Mouse (Mus musculus) small intestine, adult 10 weeks (tissue): ENCODE data around the gene Pdlim7. TPM values are rescaled to one million over a fixed set of nuclear protein-coding genes. Genes with fewer than 3 reads are reported as not detected.

Experiments used
- polyA plus RNA-seq: library from polyadenylated mRNA; stranded (reverse); fragments of 350-450 nt; fragmentation: Illumina TruSeq; extraction: RNeasy Lipid Tissue Mini Kit (QIAGEN cat#74804); gene quantifications from one replicate; pipeline ENCODE4 v1.2.3, GENCODE M21; 2014; ENCODE audit warnings: low replicate concordance

Gene Pdlim7
- polyA plus RNA-seq: 0.26 TPM

DNA sequence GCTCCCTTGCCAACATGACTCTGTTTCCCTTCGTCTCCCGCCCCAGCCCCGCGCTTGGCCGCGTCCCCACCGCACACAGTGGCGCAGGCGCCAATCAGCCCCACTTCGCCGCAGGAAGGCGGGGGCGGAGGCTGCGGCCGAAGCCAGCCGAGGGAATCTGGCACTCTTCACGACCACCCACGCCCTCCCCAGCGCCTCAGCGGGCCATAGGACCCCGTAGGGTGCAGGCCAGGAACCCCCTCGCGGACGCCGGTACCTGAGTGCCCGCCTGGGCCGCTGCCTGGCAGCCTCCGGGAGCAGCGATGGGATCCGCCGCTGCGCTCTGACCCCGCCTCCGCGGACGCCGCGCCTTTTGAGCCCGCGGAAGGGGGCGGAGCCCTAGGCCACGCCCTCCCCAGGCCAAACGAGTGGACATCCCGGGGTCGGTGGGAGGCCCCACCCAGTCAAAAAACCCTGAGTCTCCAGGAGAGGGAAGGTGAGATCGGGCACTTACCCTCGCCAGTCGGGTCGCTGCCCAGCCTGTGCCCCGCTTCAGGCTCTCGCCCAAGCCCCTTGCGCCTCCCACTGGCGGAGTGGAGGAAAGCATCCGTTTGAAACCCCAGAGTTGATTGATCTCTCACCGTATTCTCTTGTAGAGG is at the start of gene Pdlim7:
Pdlim7 (minus strand) TSS at position 566 of the 638 bp plus-strand sequence.

GRCm38 (mm10) chr13:55536194-55537175 is 23.0 kb upstream of the Pdlim7 start, which contains the start of gene Ddx41:
Ddx41 (minus strand) TSS chr13:55536658.

GRCm38 (mm10) chr13:55529198-55529915 is 15.9 kb upstream of the Pdlim7 start, which contains the start of gene Dok3:
Dok3 (minus strand) TSS chr13:55529296.

DNA sequence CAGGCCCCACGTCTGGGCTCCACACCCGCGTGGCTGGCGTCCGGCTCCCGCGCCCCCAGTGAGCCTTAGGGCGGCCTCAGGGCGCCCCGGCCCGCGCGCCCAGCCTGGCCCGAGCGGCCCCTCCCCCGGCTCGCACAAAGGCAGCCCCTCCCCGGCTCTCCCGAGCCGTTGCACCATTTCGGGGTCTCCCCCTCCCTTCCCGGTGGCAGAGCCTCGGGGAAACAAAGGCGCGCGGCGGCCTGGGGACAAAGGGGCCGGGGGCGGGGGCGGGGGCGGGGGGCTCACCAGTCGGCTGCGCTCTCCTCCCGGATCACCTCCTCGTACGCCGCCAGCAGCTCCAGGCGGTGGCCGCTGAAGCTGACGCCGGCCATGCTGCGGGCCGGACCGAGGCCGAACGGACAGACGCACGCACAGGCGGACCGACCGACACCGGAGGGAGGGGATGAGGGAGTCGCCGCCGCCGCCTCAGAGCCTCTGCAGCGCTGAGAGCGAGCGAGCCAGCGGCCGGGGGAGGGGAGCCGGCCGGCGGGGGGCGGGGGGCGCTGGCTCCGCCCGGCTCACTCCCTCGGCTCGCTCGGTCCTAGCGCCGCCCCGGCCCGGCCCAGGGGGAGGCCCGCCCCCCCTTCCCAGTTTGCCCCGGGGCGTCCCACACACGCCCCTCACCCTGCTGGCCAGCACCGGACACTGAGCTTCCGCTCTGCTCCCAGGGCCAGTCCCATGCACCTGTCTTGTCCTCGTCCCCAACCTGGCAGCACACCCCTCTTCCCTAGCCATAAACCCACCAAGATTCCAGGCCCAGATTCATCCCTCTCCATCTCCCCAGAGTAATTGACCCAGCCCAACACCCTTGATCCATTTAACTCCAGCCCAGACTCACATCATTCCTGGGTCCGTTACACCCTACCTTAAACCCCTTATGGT is 25.6 kb downstream of the Pdlim7 start, which contains the start of gene Dbn1:
Dbn1 (minus strand) TSS at position 534 of the 921 bp plus-strand sequence.

GRCm38 (mm10) chr13:55464027-55464884 is 49.2 kb downstream of the Pdlim7 start, which contains the start of gene Prr7:
Prr7 (plus strand) TSS chr13:55464267.

Other genes with a start within 250 kb of the Pdlim7 start
- 12.0 TPM for gene Prelid1, start 193.2 kb downstream of the Pdlim7 start, polyA plus RNA-seq
- gene Rab24, start 191.7 kb downstream of the Pdlim7 start, polyA plus RNA-seq: 13.8 TPM
- gene Mxd3, start 183.9 kb downstream of the Pdlim7 start, polyA plus RNA-seq: 0.30 TPM
- 30.2 TPM for gene Lman2, start 150.9 kb downstream of the Pdlim7 start, polyA plus RNA-seq
- not detected for gene Rgs14, start 143.9 kb downstream of the Pdlim7 start, polyA plus RNA-seq
- not detected for gene Slc34a1, start 115.5 kb downstream of the Pdlim7 start, polyA plus RNA-seq
- gene Pfn3, start 98.4 kb downstream of the Pdlim7 start, polyA plus RNA-seq: not detected
- gene F12, start 86.9 kb downstream of the Pdlim7 start, polyA plus RNA-seq: not detected
- gene Grk6, start 68.6 kb downstream of the Pdlim7 start, polyA plus RNA-seq: 3.2 TPM
- gene Prr7, start 49.4 kb downstream of the Pdlim7 start, polyA plus RNA-seq: not detected
- 0.26 TPM for gene Dbn1, start 25.6 kb downstream of the Pdlim7 start, polyA plus RNA-seq
- 0.19 TPM for gene Dok3, start 15.6 kb upstream of the Pdlim7 start, polyA plus RNA-seq
- 1.0 TPM for gene Ddx41, start 23.0 kb upstream of the Pdlim7 start, polyA plus RNA-seq
- gene Fam193b, start 57.4 kb upstream of the Pdlim7 start, polyA plus RNA-seq: 3.7 TPM
- gene Tmed9, start 60.1 kb upstream of the Pdlim7 start, polyA plus RNA-seq: 22.9 TPM
- 1.4 TPM for gene B4galt7, start 86.2 kb upstream of the Pdlim7 start, polyA plus RNA-seq
- gene Caml, start 109.3 kb upstream of the Pdlim7 start, polyA plus RNA-seq: 48.8 TPM
- 63.4 TPM for gene Ddx46, start 121.4 kb upstream of the Pdlim7 start, polyA plus RNA-seq
- 83.1 TPM for gene B230219D22Rik, start 179.4 kb upstream of the Pdlim7 start, polyA plus RNA-seq
- gene Txndc15, start 201.0 kb upstream of the Pdlim7 start, polyA plus RNA-seq: 83.0 TPM
- gene Pcbd2, start 213.7 kb upstream of the Pdlim7 start, polyA plus RNA-seq: 12.2 TPM